Mouse (Mus musculus) intestine, embryonic 16.5 days (tissue): ENCODE results near the gene Ccm2. TPM values are rescaled to one million over a fixed set of nuclear protein-coding genes. Genes with fewer than 3 reads are reported as not detected.
"Not testable (repeated sequence)": the region's sequence is repeated elsewhere in the genome, so short reads cannot be mapped to it uniquely, and the experiment has no call there.

ENCODE experiments used
- ATAC-seq: fragments of 200-750 bp; cut with Nextera tagmentation; 2 replicates; pipeline ENCODE4 v1.8.0; 2017; ENCODE audit warnings: moderate TSS enrichment, moderate library complexity
- H3K27ac ChIP-seq: fragments of 300-500 bp; sonication (generic); 2 replicates; pipeline ENCODE4 v1.5.1; 2014; ENCODE audit warnings: mild to moderate bottlenecking, low read length
- H3K27me3 ChIP-seq: fragments of 300-500 bp; sonication (generic); replicated peaks from 2 replicates; pipeline ENCODE4 v1.6.1; 2014; ENCODE audit warnings: low read length, control low read depth, mixed read lengths; ENCODE audit not compliant: control insufficient read depth, insufficient read depth
- H3K36me3 ChIP-seq: fragments of 300-500 bp; sonication (generic); 2 replicates; pipeline ENCODE4 v1.6.1; 2014; ENCODE audit warnings: low read length, control low read depth; ENCODE audit not compliant: control insufficient read depth, insufficient read depth
- H3K4me1 ChIP-seq: fragments of 300-500 bp; sonication (generic); 2 replicates; pipeline ENCODE4 v1.6.1; 2014; ENCODE audit warnings: low read length, control low read depth, mixed read lengths; ENCODE audit not compliant: control insufficient read depth, insufficient read depth
- H3K4me2 ChIP-seq: fragments of 300-500 bp; sonication (generic); 2 replicates; pipeline ENCODE4 v1.6.1; 2014; ENCODE audit warnings: low read depth, low read length, control low read depth
- H3K4me3 ChIP-seq: fragments of 300-500 bp; sonication (generic); 2 replicates; pipeline ENCODE4 v1.5.1; 2014; ENCODE audit warnings: mild to moderate bottlenecking, low read length
- H3K9ac ChIP-seq: fragments of 300-500 bp; sonication (generic); 2 replicates; pipeline ENCODE4 v1.6.1; 2014; ENCODE audit warnings: low read depth, low read length
- H3K9me3 ChIP-seq: fragments of 300-500 bp; sonication (generic); 2 replicates; pipeline ENCODE4 v1.6.1; 2016; ENCODE audit warnings: low read length, control low read depth; ENCODE audit not compliant: control insufficient read depth
- WGBS: fragments of 180-500 bp; shearing (Covaris S2); extraction: QIAGEN DNeasy Blood & Tissue Kit; methylation state at CpG from one replicate; pipeline ENCODE4 v1.1.7; 2014; 5-methylcytosine and 5-hydroxymethylcytosine counted together
- polyA plus RNA-seq: library from polyadenylated mRNA; unstranded; fragments of >200 nt; fragmentation: Nextera tagmentation; extraction: Ambion mirVana; gene quantifications from 2 replicates; pipeline ENCODE4 v1.2.1, GENCODE M21; 2015

Ccm2 gene
- polyA plus RNA-seq, 1 experiment from 2014 or later = 69.9 TPM

GRCm38 (mm10) chr11:6520507-6521173, 26.0 kb upstream of the Ccm2 start, which contains the start of gene Myo1g:
Myo1g (minus strand) TSS chr11:6520965.
- WGBS = 70% methylated on average over 7 of the region's 7 CpGs
- Histone ChIP-seq H3K4me1 (peaks cover 4% of the 10 kb centered on the region; the same call in 1 of the 2 replicates), H3K9me3 (no peaks in the 10 kb centered on the region), H3K27me3 (no peaks in the 10 kb centered on the region), H3K4me2 (no peak within 1 kb of the TSS), H3K36me3 (peaks cover 9% of the 10 kb centered on the region; the same call in 1 of the 2 replicates), H3K9ac (peak within 1 kb of the TSS; percentile 26; the same call in 1 of the 2 replicates), H3K4me3 (no peak within 1 kb of the TSS), H3K27ac (no peak within 1 kb of the TSS)
- no peak for ATAC-seq

GRCm38 (mm10) chr11:6522782-6523525, 23.7 kb upstream of the Ccm2 start:
- Histone ChIP-seq H3K27me3 (no peaks in the 10 kb centered on the region), H3K36me3 (peaks cover 16% of the 10 kb centered on the region), H3K9me3 (no peaks in the 10 kb centered on the region), H3K4me2 (no peak overlapping the region), H3K9ac (no peak overlapping the region), H3K4me3 (no peak overlapping the region), H3K4me1 (peaks cover 8% of the 10 kb centered on the region), H3K27ac (no peak overlapping the region)
- WGBS = 73% methylated on average over 9 of the region's 9 CpGs
- no peak for ATAC-seq

DNA sequence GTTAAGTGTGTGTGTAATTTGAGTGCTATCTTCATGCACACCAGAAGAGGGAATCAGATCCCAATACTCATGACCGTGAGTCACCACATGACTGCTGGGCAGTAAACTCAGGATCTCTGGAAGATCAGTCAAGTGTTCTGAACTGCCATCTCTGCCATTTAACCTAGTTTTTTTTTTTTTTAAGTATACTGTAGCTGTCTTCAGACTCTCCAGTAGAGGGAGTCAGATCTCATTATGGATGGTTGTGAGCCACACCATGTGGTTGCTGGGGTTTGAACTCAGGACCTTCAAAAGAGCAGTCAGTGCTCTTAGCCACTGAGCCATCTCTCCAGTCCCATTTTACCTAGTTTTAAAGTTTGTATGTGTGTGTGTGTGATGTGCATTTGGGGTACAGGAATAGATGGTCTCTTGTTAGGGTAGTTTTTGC, 23.0 kb upstream of the Ccm2 start:
- peaks cover 8% of the 10 kb centered on the region for H3K4me1 ChIP-seq
- H3K27me3 ChIP-seq = no peaks in the 10 kb centered on the region
- no peak overlapping the region for H3K9ac ChIP-seq
- peaks cover 16% of the 10 kb centered on the region for H3K36me3 ChIP-seq
- WGBS = 40% methylated on average over 1 of the region's 1 CpGs
- no peak overlapping the region for H3K4me3 ChIP-seq
- H3K9me3 ChIP-seq = no peaks in the 10 kb centered on the region
- ATAC-seq = no peak
- no peak overlapping the region for H3K4me2 ChIP-seq
- no peak overlapping the region for H3K27ac ChIP-seq

DNA sequence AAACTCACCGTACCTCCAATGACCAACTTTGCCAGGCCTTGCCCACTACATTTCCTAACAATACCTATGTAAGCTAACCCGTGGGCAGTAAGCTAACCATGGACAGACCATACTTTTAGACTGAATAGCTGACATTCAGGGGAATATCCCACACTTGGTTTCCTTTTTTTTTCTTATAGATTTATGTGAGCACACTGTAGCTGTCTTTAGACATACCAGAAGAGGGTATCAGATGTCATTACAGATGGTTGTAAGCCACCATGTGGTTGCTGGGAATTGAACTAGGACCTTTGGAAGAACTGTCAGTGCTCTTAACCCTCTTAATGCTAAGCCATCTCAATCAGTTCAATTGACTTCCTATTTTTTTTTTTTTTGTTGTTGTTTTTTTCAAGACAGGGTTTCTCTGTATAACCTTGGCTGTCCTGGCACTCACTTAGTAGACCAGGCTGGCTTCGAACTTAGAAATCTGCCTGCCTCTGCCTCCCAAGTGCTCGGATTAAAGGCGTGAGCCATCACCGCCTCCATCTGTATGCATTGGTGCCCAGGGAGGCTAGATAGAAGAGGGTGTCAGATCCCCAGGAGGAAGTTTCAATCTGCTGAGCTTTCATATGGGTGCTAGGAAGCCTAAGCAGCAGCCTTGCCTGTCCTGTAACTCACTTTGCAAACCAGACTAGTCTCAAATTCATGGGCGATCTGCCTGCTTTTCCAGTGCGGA, 22.4 kb upstream of the Ccm2 start:
- peaks cover 8% of the 10 kb centered on the region for H3K4me1 ChIP-seq
- H3K9ac ChIP-seq = no peak overlapping the region
- ATAC-seq = no peak
- H3K4me3 ChIP-seq = no peak overlapping the region
- H3K27ac ChIP-seq = no peak overlapping the region
- H3K4me2 ChIP-seq = no peak overlapping the region
- H3K27me3 ChIP-seq = no peaks in the 10 kb centered on the region
- 89% methylated on average over 8 of the region's 8 CpGs for WGBS
- no peaks in the 10 kb centered on the region for H3K9me3 ChIP-seq
- peaks cover 16% of the 10 kb centered on the region for H3K36me3 ChIP-seq

DNA sequence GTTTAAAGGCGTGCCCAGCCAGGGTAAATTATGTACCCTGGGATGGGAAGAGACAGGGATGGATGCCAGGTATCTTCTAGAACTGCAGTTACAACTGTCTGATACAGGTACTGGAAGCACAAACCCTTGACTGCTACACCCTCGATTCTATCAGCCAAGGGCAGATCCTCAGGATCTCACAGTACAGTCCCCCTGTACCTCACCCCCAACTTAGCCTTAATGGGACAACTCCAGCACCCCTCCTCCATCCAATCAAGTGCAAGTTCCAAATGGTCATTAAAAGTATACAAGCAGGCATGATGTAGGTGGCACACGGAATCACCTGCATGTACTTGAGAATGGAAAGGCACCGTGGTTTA, 21.8 kb upstream of the Ccm2 start:
- H3K4me2 ChIP-seq = no peak overlapping the region
- H3K9me3 ChIP-seq = no peaks in the 10 kb centered on the region
- no peak overlapping the region for H3K4me3 ChIP-seq
- peaks cover 5% of the 10 kb centered on the region for H3K4me1 ChIP-seq
- no peak for ATAC-seq
- H3K27me3 ChIP-seq = no peaks in the 10 kb centered on the region
- peaks cover 16% of the 10 kb centered on the region for H3K36me3 ChIP-seq
- 87% methylated on average over 4 of the region's 4 CpGs for WGBS
- H3K9ac ChIP-seq = no peak overlapping the region
- H3K27ac ChIP-seq = no peak overlapping the region

- 95% methylated on average over 1 of the region's 1 CpGs for WGBS
- Histone ChIP-seq H3K36me3 (peaks cover 16% of the 10 kb centered on the region), H3K4me1 (peaks cover 4% of the 10 kb centered on the region; the same call in 1 of the 2 replicates), H3K27ac (no peak overlapping the region), H3K9ac (no peak overlapping the region), H3K4me2 (no peak overlapping the region), H3K9me3 (no peaks in the 10 kb centered on the region), H3K4me3 (no peak overlapping the region), H3K27me3 (no peaks in the 10 kb centered on the region)
- ATAC-seq = no peak
Observed at GRCm38 (mm10) chr11:6525241-6525640, 21.4 kb upstream of the Ccm2 start.

DNA sequence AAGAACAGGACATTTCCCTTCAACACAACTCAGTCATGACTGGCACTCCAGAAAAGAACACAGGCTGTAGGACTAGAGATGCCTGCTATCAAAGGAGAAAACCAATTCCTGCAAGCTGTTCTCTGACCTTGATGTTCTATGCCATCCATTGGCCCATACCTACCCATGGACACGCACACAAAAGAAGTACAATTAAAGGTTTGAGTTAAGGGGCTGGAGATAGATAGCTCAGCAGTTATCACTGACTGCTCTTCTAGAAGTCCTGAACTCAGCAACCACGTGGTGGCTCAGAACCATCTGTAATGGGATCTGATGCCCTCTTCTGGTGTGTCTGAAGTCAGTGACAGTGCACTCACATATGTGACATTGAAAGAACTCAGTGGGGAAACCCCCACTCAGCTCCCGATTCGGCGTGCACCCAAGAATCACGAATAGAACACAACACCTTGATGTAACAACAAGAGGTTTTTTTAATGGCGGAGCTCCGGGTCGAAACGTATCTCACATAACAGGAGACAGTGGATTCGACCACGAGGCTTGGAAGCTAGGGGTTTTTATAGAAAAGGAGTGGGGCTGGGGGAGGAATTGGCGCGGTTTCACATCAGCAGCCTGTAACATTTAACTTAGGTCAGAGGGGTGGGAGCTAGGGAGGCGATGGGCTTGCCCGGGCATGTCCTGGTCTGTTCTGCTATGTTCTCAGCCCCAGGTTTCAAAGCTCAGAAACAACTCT, 20.0 kb upstream of the Ccm2 start:
- peak overlapping the region; percentile 63 for H3K4me2 ChIP-seq
- H3K27me3 ChIP-seq, ATAC-seq, H3K4me1 ChIP-seq, H3K9me3 ChIP-seq: not testable (repeated sequence)
- H3K27ac ChIP-seq = peak overlapping the region; percentile 81; the same call in 1 of the 2 replicates
- H3K4me3 ChIP-seq = peak overlapping the region; percentile 65
- H3K36me3 ChIP-seq = peaks cover 16% of the 10 kb centered on the region
- H3K9ac ChIP-seq = peak overlapping the region; percentile 87
- 58% methylated on average over 12 of the region's 16 CpGs for WGBS

GRCm38 (mm10) chr11:6527256-6528185, 19.2 kb upstream of the Ccm2 start:
- peak; percentile 17 for ATAC-seq
- H3K27ac ChIP-seq = peak overlapping the region; percentile 81
- H3K4me2 ChIP-seq = peak overlapping the region; percentile 63
- peaks cover 16% of the 10 kb centered on the region for H3K36me3 ChIP-seq
- peak overlapping the region; percentile 87 for H3K9ac ChIP-seq
- 13% methylated on average over 10 of the region's 10 CpGs for WGBS
- no peaks in the 10 kb centered on the region for H3K9me3 ChIP-seq
- peak overlapping the region; percentile 65 for H3K4me3 ChIP-seq
- H3K27me3 ChIP-seq = no peaks in the 10 kb centered on the region
- H3K4me1 ChIP-seq = peaks cover 4% of the 10 kb centered on the region; the same call in 1 of the 2 replicates
